Mouse (Mus musculus): Measurements from ENCODE around the gene Usp32. TPM values are rescaled to one million over a fixed set of nuclear protein-coding genes. Genes with fewer than 3 reads are reported as not detected.
A peak's percentile ranks its signal among the peaks of the same experiment; 100 is the strongest.

The Usp32 gene
- polyA plus RNA-seq (2012; rRNA removed), result 41.4 and 44.4 TPM in 2 replicates

- DNase-seq, result peak; percentile 97 to 98
- TF ChIP-seq CTCF (IDR thresholded peaks at IDR 0.05; ENCODE audit: borderline replicate concordance, insufficient read depth, low read depth, low read length) (no peak), POLR2A (IDR thresholded peaks at IDR 0.05; ENCODE audit: borderline replicate concordance, insufficient read depth, low read length) (peak; percentile 89)
- 1% methylated on average over 90 of the region's 94 CpGs for WGBS
- peak within 1 kb of the TSS; percentile 97 for H3K4me3 ChIP-seq (replicated peaks; ENCODE audit: insufficient read depth, low read depth, low read length)
- H3K4me1 ChIP-seq (ENCODE audit: control insufficient read depth, insufficient read depth, low read length), result no peaks in the 10 kb centered on the region
- peak within 1 kb of the TSS; percentile 83 for H3K27ac ChIP-seq (ENCODE audit: insufficient read depth, low read length)
- no peaks in the 10 kb centered on the region for H3K27me3 ChIP-seq (ENCODE audit: control insufficient read depth, insufficient read depth, low read length)
These were observed at the start of gene Usp32 for GRCm38 (mm10) chr11:85139581-85140540. TSS of gene Usp32 (minus strand) at chr11:85140161.

- no peak overlapping the region for H3K4me3 ChIP-seq (replicated peaks; ENCODE audit: insufficient read depth, low read depth, low read length)
- no peaks in the 10 kb centered on the region for H3K27me3 ChIP-seq (ENCODE audit: control insufficient read depth, insufficient read depth, low read length)
- no peak for TF ChIP-seq POLR2A (IDR thresholded peaks at IDR 0.05; ENCODE audit: borderline replicate concordance, insufficient read depth, low read length)
- no peak for TF ChIP-seq CTCF (IDR thresholded peaks at IDR 0.05; ENCODE audit: borderline replicate concordance, insufficient read depth, low read depth, low read length)
- 90% methylated on average over 4 of the region's 4 CpGs for WGBS
- no peak overlapping the region for H3K27ac ChIP-seq (ENCODE audit: insufficient read depth, low read length)
- no peaks in the 10 kb centered on the region for H3K4me1 ChIP-seq (ENCODE audit: control insufficient read depth, insufficient read depth, low read length)
- no peak for DNase-seq
These were observed 49.1 kb upstream of the Usp32 start for GRCm38 (mm10) chr11:85189110-85189509.

GRCm38 (mm10) chr11:85184839-85185238 is 44.9 kb upstream of the Usp32 start:
- no peak for DNase-seq
- no peak overlapping the region for H3K4me3 ChIP-seq (replicated peaks; ENCODE audit: insufficient read depth, low read depth, low read length)
- H3K27me3 ChIP-seq (ENCODE audit: control insufficient read depth, insufficient read depth, low read length), result no peaks in the 10 kb centered on the region
- no peaks in the 10 kb centered on the region for H3K4me1 ChIP-seq (ENCODE audit: control insufficient read depth, insufficient read depth, low read length)
- H3K27ac ChIP-seq (ENCODE audit: insufficient read depth, low read length), result no peak overlapping the region
- TF ChIP-seq CTCF (IDR thresholded peaks at IDR 0.05; ENCODE audit: borderline replicate concordance, insufficient read depth, low read depth, low read length), result no peak
- no peak for TF ChIP-seq POLR2A (IDR thresholded peaks at IDR 0.05; ENCODE audit: borderline replicate concordance, insufficient read depth, low read length)
- 90% methylated on average over 6 of the region's 6 CpGs for WGBS

GRCm38 (mm10) chr11:85184082-85184481 is 44.1 kb upstream of the Usp32 start:
- Histone ChIP-seq H3K27ac (ENCODE audit: insufficient read depth, low read length) (no peak overlapping the region), H3K4me3 (replicated peaks; ENCODE audit: insufficient read depth, low read depth, low read length) (no peak overlapping the region), H3K27me3 (ENCODE audit: control insufficient read depth, insufficient read depth, low read length) (no peaks in the 10 kb centered on the region), H3K4me1 (ENCODE audit: control insufficient read depth, insufficient read depth, low read length) (no peaks in the 10 kb centered on the region)
- DNase-seq, result peak; percentile 37 to 41
- TF ChIP-seq CTCF (IDR thresholded peaks at IDR 0.05; ENCODE audit: borderline replicate concordance, insufficient read depth, low read depth, low read length) (peak; percentile 41; the same call in 1 of the 2 replicates), POLR2A (IDR thresholded peaks at IDR 0.05; ENCODE audit: borderline replicate concordance, insufficient read depth, low read length) (no peak)
- WGBS, result 80% methylated on average over 5 of the region's 5 CpGs

- no peaks in the 10 kb centered on the region for H3K4me1 ChIP-seq (ENCODE audit: control insufficient read depth, insufficient read depth, low read length)
- 12% methylated on average over 13 of the region's 13 CpGs for WGBS
- peak overlapping the region; percentile 74 for H3K4me3 ChIP-seq (replicated peaks; ENCODE audit: insufficient read depth, low read depth, low read length)
- no peak overlapping the region for H3K27ac ChIP-seq (ENCODE audit: insufficient read depth, low read length)
- H3K27me3 ChIP-seq (ENCODE audit: control insufficient read depth, insufficient read depth, low read length), result no peaks in the 10 kb centered on the region
- TF ChIP-seq CTCF (IDR thresholded peaks at IDR 0.05; ENCODE audit: borderline replicate concordance, insufficient read depth, low read depth, low read length) (no peak), POLR2A (IDR thresholded peaks at IDR 0.05; ENCODE audit: borderline replicate concordance, insufficient read depth, low read length) (no peak)
- DNase-seq, result peak in 1 of 2 experiments; percentile 15
These were observed 43.4 kb upstream of the Usp32 start for GRCm38 (mm10) chr11:85183284-85183779.

- Histone ChIP-seq H3K4me1 (ENCODE audit: control insufficient read depth, insufficient read depth, low read length) (no peaks in the 10 kb centered on the region), H3K4me3 (replicated peaks; ENCODE audit: insufficient read depth, low read depth, low read length) (peak overlapping the region; percentile 74), H3K27me3 (ENCODE audit: control insufficient read depth, insufficient read depth, low read length) (no peaks in the 10 kb centered on the region), H3K27ac (ENCODE audit: insufficient read depth, low read length) (no peak overlapping the region)
- TF ChIP-seq CTCF (IDR thresholded peaks at IDR 0.05; ENCODE audit: borderline replicate concordance, insufficient read depth, low read depth, low read length) (peak; percentile 72), POLR2A (IDR thresholded peaks at IDR 0.05; ENCODE audit: borderline replicate concordance, insufficient read depth, low read length) (no peak)
- 5% methylated on average over 20 of the region's 20 CpGs for WGBS
- DNase-seq, result peak; percentile 67 to 79
These were observed 42.8 kb upstream of the Usp32 start for GRCm38 (mm10) chr11:85182617-85183283.

- TF ChIP-seq POLR2A (IDR thresholded peaks at IDR 0.05; ENCODE audit: borderline replicate concordance, insufficient read depth, low read length), result no peak
- TF ChIP-seq CTCF (IDR thresholded peaks at IDR 0.05; ENCODE audit: borderline replicate concordance, insufficient read depth, low read depth, low read length), result no peak
- H3K27me3 ChIP-seq (ENCODE audit: control insufficient read depth, insufficient read depth, low read length), result no peaks in the 10 kb centered on the region
- no peak overlapping the region for H3K27ac ChIP-seq (ENCODE audit: insufficient read depth, low read length)
- DNase-seq, result no peak
- H3K4me1 ChIP-seq (ENCODE audit: control insufficient read depth, insufficient read depth, low read length), result no peaks in the 10 kb centered on the region
- no peak overlapping the region for H3K4me3 ChIP-seq (replicated peaks; ENCODE audit: insufficient read depth, low read depth, low read length)
- 75% methylated on average over 4 of the region's 4 CpGs for WGBS
These were observed 38.5 kb upstream of the Usp32 start for GRCm38 (mm10) chr11:85178413-85178812.
